Mouse (Mus musculus): Measurements from ENCODE around the gene Iqub.

DNA sequence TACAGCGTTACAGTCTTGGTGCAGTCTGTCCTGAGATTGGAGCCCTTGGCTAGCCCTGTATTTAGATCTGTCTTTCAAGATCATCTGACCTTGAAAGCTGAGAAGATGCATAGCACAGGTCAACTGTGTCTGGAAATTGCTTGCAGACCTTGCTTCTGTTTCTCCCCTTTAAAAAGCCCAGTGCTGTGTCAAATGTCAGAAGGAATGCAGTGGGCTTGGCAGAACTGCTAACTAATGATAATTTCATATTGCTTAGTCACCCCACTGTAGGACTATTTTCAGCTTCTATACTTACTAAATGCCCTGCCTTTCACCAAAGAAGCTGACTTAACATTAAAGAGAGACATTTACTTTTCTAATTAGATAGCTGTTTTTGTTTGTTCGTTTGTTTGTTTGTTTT lies 40.6 kb upstream of the Iqub start:
- TF ChIP-seq POLR2A (IDR thresholded peaks at IDR 0.05; ENCODE audit: borderline replicate concordance, extremely low read depth, insufficient read depth, insufficient read length, poor library complexity, severe bottlenecking) (no peak), CTCF (IDR thresholded peaks at IDR 0.05; ENCODE audit: borderline replicate concordance, extremely low read depth, insufficient read depth, insufficient read length) (no peak)
